Mouse (Mus musculus) heart, embryonic 14.5 days (tissue): Measurements from ENCODE around the gene Susd3. TPM values are rescaled to one million over a fixed set of nuclear protein-coding genes. Genes with fewer than 3 reads are reported as not detected.

Experiments
- ATAC-seq: fragments of 200-750 bp; cut with Nextera tagmentation; 2 replicates; pipeline ENCODE4 v1.8.0; 2017; ENCODE audit warnings: low read depth, moderate TSS enrichment; ENCODE audit not compliant: insufficient number of reproducible peaks, insufficient read depth, low FRiP score
- H3K27ac ChIP-seq, 2 experiments: fragments of 200-500 bp in 1 of 2; fragments of 300-500 bp in 1 of 2; sonication (generic) in 1 of 2; replicated peaks in 1 of 2; 2 replicates each; pipeline ENCODE4 v1.5.1; 2012 to 2014; ENCODE audit warnings: low read depth in 2 of 2, low read length in 2 of 2, control low read depth in 1 of 2, mild to moderate bottlenecking in 1 of 2, mixed read lengths in 1 of 2; ENCODE audit not compliant: control insufficient read depth in 1 of 2, insufficient read depth in 1 of 2
- H3K27me3 ChIP-seq: fragments of 300-500 bp; sonication (generic); 2 replicates; pipeline ENCODE4 v1.6.1; 2014; ENCODE audit warnings: mild to moderate bottlenecking, low read length, control low read depth; ENCODE audit not compliant: control insufficient read depth, insufficient read depth
- H3K36me3 ChIP-seq: fragments of 300-500 bp; sonication (generic); 2 replicates; pipeline ENCODE4 v1.6.1; 2014; ENCODE audit warnings: mild to moderate bottlenecking, control low read depth, low read length, mixed read lengths; ENCODE audit not compliant: control insufficient read depth, insufficient read depth
- H3K4me1 ChIP-seq, 2 experiments: fragments of 200-500 bp in 1 of 2; fragments of 300-500 bp in 1 of 2; sonication (generic) in 1 of 2; 2 replicates each; pipeline ENCODE4 v1.6.1; 2012 to 2014; ENCODE audit warnings: low read length in 2 of 2, control low read depth in 1 of 2, mixed read lengths in 1 of 2; ENCODE audit not compliant: control insufficient read depth in 2 of 2, insufficient read depth in 2 of 2
- H3K4me2 ChIP-seq: fragments of 300-500 bp; sonication (generic); 2 replicates; pipeline ENCODE4 v1.6.1; 2014; ENCODE audit warnings: mild to moderate bottlenecking, low read length
- H3K4me3 ChIP-seq, 2 experiments: fragments of 200-500 bp in 1 of 2; fragments of 300-500 bp in 1 of 2; sonication (generic) in 1 of 2; 2 replicates each; pipeline ENCODE4 v1.5.1; 2012 to 2014; ENCODE audit warnings: low read length in 2 of 2, mild to moderate bottlenecking in 2 of 2, control low read depth in 1 of 2, low read depth in 1 of 2, moderate library complexity in 1 of 2; ENCODE audit not compliant: control insufficient read depth in 1 of 2, insufficient read depth in 1 of 2
- H3K9ac ChIP-seq: fragments of 300-500 bp; sonication (generic); 2 replicates; pipeline ENCODE4 v1.6.1; 2014; ENCODE audit warnings: mild to moderate bottlenecking, low read length
- H3K9me3 ChIP-seq: fragments of 300-500 bp; sonication (generic); 2 replicates; pipeline ENCODE4 v1.6.1; 2016; ENCODE audit warnings: low read length, control low read depth; ENCODE audit not compliant: control insufficient read depth
- WGBS: fragments of 180-500 bp; shearing (Covaris S2); extraction: QIAGEN DNeasy Blood & Tissue Kit; methylation state at CpG from one replicate; pipeline ENCODE4 v1.1.7; 2014; 5-methylcytosine and 5-hydroxymethylcytosine counted together
- polyA plus RNA-seq: library from polyadenylated mRNA; unstranded; fragments of >200 nt; fragmentation: Nextera tagmentation; extraction: Ambion mirVana; gene quantifications from 2 replicates; pipeline ENCODE4 v1.2.1, GENCODE M21; 2014

Susd3 gene
- polyA plus RNA-seq, 1 experiment from 2014 or later: 1.9 TPM

DNA sequence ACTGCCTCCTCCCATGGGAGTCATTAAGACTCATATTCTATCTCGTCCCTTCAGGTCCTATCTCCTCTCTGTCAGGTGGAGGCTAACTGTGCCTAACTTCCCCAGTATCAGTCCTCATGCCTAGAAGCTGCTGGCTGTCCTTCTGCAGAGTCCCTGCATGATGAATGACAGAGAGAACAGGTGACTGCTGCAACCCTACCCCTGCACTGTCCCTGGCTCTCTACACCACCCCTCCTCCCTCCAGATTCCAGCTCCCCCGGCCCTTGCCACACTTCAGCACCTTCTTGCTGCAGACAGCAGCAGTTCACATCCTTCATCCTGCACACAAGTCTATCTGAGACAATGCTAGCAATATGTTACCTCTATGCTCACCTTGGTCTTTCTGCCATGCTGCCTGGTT is 33.7 kb upstream of the Susd3 start:
- no peak overlapping the region for H3K9ac ChIP-seq
- no peak for ATAC-seq
- H3K9me3 ChIP-seq: peaks cover 8% of the 10 kb centered on the region; the same call in 1 of the 2 replicates
- no peak overlapping the region for H3K4me2 ChIP-seq
- no peak overlapping the region for H3K4me3 ChIP-seq
- H3K36me3 ChIP-seq: no peaks in the 10 kb centered on the region
- H3K27me3 ChIP-seq: no peaks in the 10 kb centered on the region
- peaks cover 0 to 2% of the 10 kb centered on the region in 2 experiments; a peak in 1 of 4 replicates for H3K4me1 ChIP-seq
- whole genome bisulfite sequencing: 29% methylated on average over 2 of the region's 2 CpGs
- H3K27ac ChIP-seq: no peak overlapping the region

DNA sequence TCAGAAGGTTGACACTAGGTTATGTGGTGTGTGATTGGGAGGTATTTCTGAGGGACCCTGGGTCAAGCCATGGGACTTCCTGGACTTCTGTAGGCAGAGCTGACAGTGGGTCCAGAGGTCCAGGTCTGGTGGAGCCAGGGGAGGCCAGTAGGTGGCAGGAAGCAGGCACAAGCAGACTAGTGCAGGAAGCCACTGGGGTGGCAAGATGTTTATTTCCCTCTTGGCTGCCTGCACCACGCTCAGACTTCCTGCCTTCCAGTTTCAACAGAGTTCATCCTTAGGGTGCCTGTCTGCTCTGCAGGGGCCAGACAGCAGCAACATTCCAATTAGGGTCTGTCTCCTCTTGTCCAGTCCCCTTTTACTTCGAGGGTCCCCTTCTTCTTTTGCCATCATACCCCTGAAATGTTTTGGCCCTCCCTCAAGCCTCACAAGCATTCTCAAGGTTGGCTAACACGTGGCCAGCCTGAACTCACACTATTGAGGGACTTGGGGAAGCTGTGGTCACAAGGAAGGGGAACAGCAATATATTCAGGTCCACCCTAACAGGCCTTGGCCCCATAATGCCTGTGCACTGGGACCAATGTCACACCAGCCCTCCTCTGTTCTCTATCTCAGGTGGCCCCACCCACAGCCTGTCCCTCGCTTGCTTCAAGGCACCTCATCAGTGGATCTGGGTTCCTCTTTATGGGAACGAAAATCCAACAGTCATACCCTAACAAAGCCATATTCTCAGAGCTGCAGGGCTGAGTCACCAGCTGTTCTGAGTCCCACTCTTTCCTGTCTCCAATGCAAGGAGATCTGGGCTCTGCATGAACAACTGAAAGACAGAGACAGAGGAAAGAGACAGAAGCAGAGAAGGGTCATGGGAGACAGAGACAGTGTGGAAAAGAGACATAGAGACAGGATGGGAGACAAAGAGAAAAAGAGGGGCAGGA is 23.6 kb upstream of the Susd3 start:
- no peak overlapping the region for H3K4me2 ChIP-seq
- H3K9me3 ChIP-seq: no peaks in the 10 kb centered on the region
- no peak overlapping the region for H3K27ac ChIP-seq
- H3K4me1 ChIP-seq: no peaks in the 10 kb centered on the region
- no peaks in the 10 kb centered on the region for H3K27me3 ChIP-seq
- H3K36me3 ChIP-seq: no peaks in the 10 kb centered on the region
- H3K4me3 ChIP-seq: no peak overlapping the region
- ATAC-seq: no peak
- WGBS: 53% methylated on average over 5 of the region's 5 CpGs
- H3K9ac ChIP-seq: no peak overlapping the region

DNA sequence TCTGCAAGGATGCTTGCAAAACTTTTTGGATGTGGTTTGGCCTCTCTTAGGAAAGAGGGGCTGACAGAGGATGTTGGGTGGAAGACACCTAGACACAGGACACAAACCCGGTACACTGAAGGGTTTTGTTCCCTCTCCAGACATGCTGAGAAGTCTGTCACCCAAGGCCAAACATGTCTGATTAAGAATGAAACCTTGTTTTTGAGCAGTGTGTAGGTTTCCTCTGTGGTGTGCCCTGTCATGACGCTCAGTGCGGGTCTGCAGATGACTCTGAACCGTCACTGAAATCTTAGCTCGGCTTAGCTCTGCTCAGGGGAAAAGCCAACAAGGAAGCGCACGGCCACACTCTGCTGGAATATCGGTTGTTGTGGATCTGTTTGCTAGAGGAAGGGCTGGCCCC is 22.0 kb upstream of the Susd3 start:
- H3K9me3 ChIP-seq: no peaks in the 10 kb centered on the region
- no peaks in the 10 kb centered on the region for H3K27me3 ChIP-seq
- H3K9ac ChIP-seq: no peak overlapping the region
- H3K4me2 ChIP-seq: no peak overlapping the region
- H3K4me1 ChIP-seq: no peaks in the 10 kb centered on the region
- no peak overlapping the region for H3K27ac ChIP-seq
- no peak overlapping the region for H3K4me3 ChIP-seq
- no peaks in the 10 kb centered on the region for H3K36me3 ChIP-seq
- no peak for ATAC-seq
- WGBS: 73% methylated on average over 8 of the region's 8 CpGs

DNA sequence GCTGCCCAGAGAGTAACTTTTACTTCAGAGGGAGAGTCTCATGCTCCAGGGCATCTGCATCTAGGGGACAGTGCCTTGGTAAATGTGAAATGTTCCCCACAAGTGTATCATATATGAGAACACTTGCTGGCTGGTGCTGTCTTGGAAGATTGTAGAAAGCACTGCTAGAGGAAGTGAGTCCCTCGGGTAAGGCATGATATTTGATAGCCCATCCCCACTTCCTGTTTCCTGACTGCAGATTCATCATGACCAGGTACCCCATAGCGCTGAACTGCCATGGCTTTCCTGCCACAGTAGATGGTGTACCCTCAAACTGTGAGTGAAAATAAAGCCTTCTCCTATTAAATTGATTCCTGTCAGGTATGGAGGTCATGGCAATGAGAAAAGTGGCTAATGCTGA is 19.1 kb upstream of the Susd3 start:
- Histone ChIP-seq H3K4me3 (no peak overlapping the region), H3K9ac (no peak overlapping the region), H3K27ac (no peak overlapping the region), H3K36me3 (no peaks in the 10 kb centered on the region), H3K4me1 (peaks cover 9 to 14% of the 10 kb centered on the region in 2 experiments), H3K4me2 (no peak overlapping the region), H3K27me3 (no peaks in the 10 kb centered on the region), H3K9me3 (no peaks in the 10 kb centered on the region)
- ATAC-seq: no peak
- WGBS: 43% methylated on average over 2 of the region's 2 CpGs

DNA sequence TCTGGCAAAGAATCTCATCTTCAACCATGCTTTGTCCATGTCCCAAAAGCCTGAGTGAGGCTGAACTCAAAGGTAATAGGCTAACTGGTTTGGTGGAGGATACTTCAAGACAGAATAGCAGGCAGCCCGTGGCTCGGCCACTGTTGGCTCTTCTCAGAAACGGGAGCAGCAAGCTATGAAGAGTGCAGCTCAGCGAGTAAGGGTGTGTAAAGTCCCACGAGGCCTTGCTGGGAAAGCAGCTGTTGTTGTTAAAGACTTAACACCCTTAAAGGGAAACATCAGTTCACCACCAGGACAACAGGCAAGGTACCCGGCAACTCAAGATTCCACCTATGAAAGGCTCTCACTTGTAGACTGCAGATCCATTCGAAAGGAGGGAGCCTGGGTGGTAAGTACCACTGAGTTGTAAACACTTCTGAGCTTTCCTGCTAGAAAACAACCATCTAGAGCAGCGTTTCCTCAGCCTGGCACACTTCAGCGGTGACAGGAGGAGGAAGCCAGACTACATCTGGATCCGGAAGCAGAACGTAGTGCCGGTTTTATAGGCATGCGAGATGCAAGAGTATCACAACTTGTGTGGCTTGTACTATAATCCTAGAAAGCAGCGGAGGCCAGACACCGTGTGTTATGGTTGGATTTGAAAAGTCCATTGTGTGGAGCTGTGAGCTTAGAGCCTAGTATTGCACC is 11.7 kb upstream of the Susd3 start:
- Histone ChIP-seq H3K4me2 (no peak overlapping the region), H3K9me3 (no peaks in the 10 kb centered on the region), H3K4me1 (peaks cover 9 to 14% of the 10 kb centered on the region in 2 experiments), H3K4me3 (no peak overlapping the region), H3K27ac (no peak overlapping the region), H3K36me3 (no peaks in the 10 kb centered on the region), H3K9ac (no peak overlapping the region), H3K27me3 (no peaks in the 10 kb centered on the region)
- ATAC-seq: no peak
- WGBS: 68% methylated on average over 15 of the region's 15 CpGs

DNA sequence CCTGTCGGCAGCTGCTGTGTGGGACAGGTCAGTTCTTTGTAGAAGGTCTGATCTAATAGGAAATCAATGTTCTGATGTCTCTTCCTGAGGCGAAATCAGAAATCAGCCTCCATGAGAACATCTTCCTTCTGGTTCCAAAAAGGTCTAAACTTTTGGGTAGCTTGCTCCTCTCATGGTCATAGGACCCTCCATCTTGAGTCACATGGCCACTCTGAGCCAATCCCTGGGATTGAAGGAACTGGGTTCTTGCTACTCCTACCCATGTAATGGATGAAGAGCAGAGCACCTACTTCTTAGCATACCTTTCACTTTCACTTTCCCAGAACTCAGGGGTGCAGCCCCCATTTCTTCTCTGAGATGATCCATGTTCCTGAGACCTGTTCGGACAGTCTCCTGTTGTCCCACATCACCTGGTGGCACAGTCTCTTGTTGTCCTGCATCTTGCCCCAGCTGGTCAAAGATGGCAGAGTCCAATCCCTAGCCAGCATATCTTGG is 9.4 kb upstream of the Susd3 start:
- WGBS: 69% methylated on average over 3 of the region's 3 CpGs
- Histone ChIP-seq H3K4me3 (no peak overlapping the region), H3K36me3 (no peaks in the 10 kb centered on the region)

DNA sequence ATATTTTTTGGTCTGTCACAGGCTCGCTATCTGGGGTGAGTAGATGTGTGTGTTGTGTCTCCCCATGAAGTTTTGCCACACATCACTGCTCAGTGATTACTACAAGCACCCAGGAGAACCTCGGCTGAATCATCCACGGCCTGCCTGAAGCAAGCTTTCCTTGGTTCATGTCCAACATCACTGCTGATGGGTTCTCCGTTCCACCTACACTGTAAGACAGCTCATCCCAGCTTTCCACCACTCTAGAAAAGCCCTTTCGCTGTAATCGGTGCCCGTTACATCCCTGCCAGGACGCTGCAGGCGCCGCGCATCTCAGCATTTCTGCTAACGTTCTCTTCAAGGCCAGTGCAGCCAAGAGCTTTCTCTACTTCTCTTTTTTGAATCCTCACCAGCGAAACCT is 4.2 kb upstream of the Susd3 start:
- 82% methylated on average over 13 of the region's 13 CpGs for WGBS
- Histone ChIP-seq H3K4me3 (no peak overlapping the region), H3K4me1 (peaks cover 5 to 6% of the 10 kb centered on the region in 2 experiments; a peak in 3 of 4 replicates), H3K36me3 (no peaks in the 10 kb centered on the region), H3K27me3 (peaks cover 9% of the 10 kb centered on the region), H3K9me3 (no peaks in the 10 kb centered on the region), H3K27ac (no peak overlapping the region), H3K4me2 (no peak overlapping the region), H3K9ac (no peak overlapping the region)
- no peak for ATAC-seq

More for the DNA sequence above, 9.4 kb upstream of the Susd3 start:
- no peaks in the 10 kb centered on the region for H3K27me3 ChIP-seq
- no peak overlapping the region for H3K4me2 ChIP-seq
- no peak overlapping the region for H3K27ac ChIP-seq
- no peaks in the 10 kb centered on the region for H3K9me3 ChIP-seq
- H3K9ac ChIP-seq: no peak overlapping the region
- no peaks in the 10 kb centered on the region for H3K4me1 ChIP-seq
- no peak for ATAC-seq
